Mouse (Mus musculus) skeletal muscle tissue, adult 2 months (tissue): ENCODE measurements around the gene Ate1.
"Not testable (repeated sequence)": the region's sequence is repeated elsewhere in the genome, so short reads cannot be mapped to it uniquely, and the experiment has no call there.

Source experiments
- DNase-seq: peaks from one replicate; pipeline ENCODE4 v3.0.0-alpha.2; 2012; ENCODE audit warnings: low read depth, low spot score

Ate1 gene

DNA sequence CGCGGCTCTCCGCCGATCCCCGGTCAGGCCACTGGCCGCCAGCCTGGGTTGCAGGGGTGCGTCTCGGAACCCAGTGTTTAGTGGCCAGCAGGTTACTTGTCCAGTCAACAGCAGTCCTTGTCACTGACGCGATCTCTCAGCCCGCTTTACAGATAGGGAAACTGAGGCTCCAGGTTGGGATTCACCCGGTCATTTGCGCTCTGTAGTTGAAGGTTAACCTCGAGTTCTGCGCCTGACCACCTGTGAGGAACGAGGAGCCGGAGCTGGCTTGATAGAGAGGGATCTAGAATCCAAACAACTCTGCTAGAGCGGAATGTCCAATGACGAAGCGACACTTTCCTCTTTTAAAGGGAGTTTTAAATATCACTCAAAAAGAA, at the start of gene Ate1:
TSS of gene Ate1 (minus strand) at position 321 of the 377 bp plus-strand sequence.
- no peak for DNase-seq

DNA sequence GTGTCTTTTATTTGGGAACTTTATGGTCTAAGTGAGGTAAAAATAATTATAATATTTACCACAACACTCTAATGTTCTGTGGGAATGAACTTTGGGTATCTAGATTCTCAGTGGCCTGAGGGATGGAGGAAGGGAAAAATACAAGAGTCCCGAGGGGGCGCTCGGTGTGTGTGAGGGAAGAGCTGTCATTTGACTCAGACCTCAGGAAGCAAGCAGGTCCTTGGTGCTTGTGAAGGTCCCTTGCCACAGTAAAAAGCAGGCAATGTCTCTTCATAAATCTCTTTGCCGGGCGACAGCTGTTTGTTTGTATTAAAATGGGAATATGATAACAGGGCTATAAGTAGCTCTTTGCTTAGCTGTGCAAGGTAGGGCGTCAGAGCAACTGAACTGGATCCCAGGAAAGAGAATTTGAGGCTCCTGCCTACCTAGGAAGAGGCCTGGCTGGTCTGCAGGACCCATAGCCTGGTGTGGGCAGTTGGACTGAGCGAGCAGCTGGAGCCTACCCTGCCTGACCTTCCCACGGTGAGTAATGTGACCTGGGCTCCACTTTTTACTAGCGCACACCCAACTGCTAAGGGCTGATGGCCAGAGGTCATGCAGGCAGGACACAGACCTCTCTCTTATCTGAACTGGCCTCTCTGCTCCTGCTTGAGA, 48.7 kb upstream of the Ate1 start:
- DNase-seq: peak; percentile 92

DNA sequence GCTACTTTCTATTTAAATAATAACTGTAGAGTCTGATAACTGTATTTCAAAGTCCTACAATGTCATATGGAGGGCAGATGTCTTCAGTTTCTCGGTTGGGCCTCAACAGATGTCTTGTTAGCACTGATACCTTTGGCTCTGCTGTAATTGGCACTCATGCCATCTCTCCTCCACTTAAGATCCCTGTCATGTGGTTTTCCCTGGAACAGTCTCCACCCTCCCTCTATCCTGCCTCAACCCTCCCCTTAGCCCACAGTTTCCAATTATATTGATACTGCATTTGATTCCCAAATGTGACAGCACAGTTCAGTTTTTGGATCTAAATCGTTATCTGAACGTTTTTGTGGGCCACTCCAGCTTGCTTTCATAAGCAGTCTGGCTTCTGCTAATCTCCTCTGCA, 44.4 kb upstream of the Ate1 start:
- peak; percentile 70 for DNase-seq

DNA sequence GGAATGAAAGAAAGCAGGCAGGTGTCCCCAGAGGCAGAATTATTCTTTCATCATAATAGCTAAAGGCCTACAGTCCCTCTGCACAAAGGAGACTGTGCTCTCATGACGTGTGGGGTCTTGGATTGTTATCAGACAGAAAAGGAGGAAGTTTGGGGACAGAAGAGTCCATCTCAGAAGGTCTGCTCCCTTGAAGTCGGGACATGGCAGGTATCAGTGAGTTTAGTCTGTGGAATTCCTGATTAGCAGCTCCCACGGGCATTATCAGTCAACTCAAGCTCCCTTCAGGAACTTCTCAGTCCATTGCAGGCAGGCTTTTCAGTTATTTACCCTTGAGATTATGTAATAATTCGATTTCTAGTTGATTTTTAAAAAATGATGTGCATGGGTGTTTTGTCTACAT, 43.7 kb upstream of the Ate1 start:
- DNase-seq: no peak

DNA sequence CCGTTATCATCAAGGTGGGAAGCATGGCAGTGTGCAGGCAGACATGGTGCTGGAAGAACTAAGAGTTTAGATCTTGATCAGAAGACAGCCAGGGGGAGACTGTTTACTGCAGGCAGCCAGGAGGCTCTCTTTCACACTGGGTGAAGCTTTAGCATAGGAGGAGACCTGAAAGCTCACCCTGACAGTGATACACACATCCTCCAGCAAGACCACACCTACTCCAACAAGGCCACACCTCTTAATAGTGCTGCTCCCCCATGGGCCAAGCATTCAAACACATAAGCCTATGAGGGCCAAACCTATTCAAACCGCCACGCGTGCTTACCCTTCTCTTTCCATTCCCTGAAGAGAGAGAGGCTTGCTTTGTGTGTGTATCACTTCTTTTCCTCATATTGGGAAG, 43.1 kb upstream of the Ate1 start:
- no peak for DNase-seq

DNA sequence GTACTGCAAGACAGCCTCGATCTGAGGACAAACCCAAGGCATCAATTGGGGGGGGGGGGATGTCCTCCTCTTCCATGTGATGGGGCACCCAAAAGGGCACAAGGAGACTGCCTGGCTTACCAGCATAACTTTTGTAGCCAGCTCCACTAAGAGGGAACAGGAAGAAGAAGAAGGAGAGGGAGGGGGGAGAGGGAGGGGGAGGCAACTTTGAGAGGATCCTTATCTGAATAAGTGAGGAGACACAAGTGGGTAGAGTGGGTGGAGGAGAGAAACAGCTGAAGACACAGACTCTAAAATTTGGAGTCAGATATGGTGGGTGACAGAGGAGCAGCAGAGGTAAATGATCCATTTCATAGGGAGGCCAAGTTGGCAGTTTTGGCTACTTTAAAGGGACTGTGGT, 40.8 kb upstream of the Ate1 start:
- no peak for DNase-seq

DNA sequence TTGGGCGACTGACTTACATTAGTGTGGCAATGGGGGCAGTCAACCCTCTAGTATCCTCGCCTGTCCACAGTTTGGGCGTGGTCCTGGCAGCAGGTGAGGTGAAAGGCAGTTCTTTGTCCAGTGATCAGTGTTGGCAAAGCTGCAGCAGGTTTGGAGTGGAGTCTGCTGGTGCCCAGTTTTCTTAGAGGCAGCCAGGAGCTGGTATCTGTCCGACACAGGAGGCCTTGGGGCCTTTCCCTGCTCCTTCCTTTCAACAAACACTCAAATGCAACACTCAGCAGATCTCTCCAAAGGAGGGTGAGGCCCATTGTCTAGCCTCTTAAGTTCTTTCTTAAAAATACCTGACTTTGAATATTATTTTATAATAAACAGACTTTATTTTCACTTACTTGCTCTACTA, 38.4 kb upstream of the Ate1 start:
- DNase-seq: no peak

DNA sequence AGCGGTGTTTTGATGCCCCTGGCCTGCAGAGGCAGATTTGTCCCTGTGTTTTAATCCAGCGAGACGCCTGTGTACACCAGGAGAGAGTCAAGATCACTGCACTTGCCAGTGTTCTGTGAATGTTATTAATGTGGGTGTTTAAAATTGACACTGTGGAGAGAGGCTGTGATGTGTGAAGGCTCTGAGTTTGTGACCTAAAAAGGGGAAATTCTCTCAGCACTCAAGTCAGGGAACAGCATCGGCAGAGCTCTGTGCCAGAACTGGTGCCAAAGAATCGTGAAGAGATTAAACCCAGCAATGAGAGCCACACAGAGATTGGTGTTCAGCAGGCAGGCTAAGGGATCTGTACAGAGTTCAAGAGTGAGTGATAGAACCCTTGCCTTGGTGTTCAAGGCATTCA, 35.4 kb upstream of the Ate1 start:
- DNase-seq: peak; percentile 45

DNA sequence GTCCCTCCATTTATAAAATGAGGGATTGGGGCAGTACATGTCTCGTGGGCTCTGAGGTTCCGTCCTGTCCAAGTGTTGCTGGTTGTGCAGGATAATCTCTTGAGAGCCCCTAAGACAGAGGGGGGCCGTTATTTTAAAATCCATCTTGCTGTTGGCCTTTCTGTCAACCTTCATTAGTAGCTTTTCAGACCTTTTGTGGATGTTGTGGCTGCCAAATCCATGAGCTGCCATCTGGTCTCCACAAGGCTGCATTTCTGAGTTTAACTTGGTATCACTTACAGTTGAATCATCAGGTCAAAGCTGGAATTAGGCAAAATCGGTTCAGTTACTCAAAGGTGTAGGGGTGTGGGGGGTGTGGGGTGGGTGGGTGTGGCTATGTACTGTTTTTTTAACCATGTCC, 33.2 kb upstream of the Ate1 start:
- no peak for DNase-seq

DNA sequence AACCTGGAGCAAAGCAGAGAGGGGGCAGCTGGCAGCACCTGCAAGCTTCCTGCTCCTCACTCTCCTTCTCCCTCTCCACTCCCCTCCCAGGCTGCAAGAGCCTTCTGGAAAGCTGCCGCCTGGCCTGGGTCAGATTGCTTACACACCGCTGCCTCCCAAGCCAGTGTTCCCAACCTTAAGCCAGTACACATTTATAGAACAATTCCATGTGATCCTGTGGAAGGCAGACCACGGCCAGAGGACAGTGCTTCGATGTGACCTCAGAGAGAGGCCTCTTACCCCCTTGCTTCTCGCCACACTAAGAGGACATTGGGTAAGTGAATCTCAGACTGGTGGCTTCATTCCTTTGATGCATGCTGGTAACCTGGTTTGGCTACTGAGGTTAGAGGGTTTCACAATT, 32.6 kb upstream of the Ate1 start:
- DNase-seq: peak; percentile 93

DNA sequence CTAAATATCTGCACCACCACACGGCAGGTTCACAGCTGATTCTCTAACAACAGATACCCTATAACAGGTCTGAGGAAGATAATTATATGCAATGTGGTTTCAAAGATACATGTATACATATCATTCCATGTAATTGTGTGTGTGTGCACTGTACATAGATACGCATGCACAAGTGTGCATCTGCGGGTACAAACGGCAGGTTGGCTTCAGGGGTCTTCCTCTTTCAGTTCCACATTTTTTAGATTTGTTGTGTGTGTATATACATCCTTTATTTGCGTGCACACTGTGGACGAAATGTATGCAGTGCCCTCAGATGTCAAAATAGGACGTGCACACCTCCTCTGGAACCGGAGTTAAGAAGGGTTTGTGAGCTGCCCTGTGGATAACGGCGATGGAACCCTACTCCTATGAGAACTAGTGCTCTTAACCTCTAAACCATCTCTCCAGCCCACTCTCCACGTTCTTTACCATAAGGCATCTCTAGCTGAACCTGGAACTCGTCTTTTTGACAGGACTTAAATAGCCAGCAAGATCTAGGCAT, 27.5 kb upstream of the Ate1 start:
- no peak for DNase-seq

DNA sequence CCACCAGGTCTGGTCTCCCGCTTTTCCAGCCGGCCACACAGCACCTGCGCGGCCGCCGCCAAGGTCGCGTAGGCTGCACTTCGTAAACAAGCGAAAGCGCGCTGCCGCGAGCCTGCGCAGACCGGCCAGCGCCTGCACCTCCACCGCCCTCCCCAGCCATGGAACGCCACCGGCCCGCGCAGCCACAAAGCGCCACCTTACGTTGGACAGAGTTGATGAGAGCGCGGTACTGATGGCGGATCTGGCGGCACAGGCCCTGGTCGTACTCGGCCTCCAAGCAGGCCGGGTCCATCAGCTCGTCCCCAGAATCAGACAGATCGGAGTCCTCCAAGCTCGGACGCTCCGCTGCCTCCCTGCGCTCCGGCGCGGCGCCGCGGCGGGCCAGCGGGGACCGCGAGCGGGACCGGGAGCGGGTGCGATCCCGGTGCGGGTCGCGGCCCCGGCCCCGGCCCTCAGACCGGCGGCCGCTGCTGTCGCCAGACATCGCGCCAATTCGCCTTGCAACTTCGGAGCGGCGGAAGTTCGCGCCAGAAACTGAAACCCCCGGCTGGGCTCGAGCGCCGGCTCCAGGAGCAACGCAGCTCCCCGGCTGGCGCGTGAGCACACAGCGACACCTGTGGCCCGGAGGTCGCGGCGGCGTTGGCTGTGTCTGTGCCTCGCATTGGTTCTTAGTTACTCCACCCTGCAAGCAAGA, 26.8 kb upstream of the Ate1 start:
- peak; percentile 87 for DNase-seq

DNA sequence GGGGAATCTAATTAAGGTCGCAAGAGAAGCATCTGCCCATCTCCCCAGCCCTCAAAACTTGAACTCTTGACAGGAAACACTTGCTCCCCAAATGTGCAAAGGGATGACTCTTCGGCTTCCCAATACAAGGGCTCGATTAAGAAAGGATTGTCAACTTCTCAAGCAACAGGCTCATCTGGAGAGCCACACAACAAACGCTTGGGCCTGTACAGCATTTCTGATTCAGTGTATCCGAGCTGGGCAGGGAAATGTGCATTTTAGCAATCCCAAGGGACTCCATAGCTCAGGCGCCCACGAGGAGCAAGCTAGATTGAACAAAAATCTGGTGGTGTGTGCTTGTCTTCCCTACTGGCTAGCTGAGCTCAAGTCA, 26.2 kb upstream of the Ate1 start:
- DNase-seq: no peak

DNA sequence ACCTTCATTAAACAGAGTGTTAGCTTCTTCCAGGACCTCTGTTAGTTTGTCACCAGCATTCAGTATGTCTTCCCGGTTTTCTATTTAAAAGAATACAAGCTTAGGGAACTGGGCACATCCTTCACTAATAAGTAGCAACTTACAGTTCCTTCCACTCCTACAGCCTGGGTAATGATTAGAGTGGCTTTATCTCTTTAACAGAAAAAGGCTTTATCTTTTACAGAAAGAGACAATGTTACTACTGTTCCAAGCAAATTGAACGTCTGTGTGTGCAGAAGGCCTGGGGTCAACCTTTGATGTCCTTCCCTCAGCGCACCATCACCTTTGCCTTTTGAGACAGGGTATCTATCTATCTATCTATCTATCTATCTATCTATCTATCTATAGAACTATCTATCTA, 25.7 kb upstream of the Ate1 start:
- DNase-seq: no peak

DNA sequence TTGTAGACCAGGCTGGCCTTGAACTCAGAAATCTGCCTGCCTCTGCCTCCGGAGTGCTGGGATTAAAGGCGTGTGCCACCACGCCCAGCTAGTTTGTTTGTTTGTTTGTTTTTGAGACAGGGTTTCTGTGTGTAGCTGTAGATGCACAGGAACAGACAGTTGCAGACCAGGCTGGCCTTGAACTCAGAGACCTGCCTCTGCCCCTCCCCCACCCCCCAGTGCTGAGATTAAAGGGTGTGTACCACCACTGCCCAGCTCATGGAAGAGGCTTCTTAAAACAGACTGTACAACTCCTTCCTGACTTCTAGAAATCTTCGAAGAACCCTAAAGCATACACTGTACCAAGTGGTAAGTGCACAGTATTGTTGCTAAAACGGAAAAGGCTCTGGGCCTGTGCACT, 25.2 kb upstream of the Ate1 start:
- DNase-seq: no peak

DNA sequence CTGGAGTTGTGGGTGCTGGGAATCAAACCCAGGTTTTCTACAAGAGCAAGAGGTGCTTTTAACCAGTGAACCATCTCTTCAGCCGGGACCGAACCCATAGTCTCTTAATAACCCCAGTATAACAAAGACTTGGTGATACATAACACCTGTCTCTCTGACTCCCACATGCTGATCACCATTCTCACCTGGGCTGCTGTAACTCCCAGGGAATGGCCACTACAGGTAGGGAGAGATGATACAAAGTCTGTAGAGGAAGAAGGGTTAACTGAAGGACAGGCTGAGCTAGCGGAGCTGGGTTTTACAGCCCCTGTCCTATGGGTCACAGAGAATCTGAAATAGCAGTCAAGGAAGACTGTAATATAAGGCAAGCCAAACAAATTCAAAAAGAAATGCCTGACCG, 23.0 kb upstream of the Ate1 start:
- no peak for DNase-seq

DNA sequence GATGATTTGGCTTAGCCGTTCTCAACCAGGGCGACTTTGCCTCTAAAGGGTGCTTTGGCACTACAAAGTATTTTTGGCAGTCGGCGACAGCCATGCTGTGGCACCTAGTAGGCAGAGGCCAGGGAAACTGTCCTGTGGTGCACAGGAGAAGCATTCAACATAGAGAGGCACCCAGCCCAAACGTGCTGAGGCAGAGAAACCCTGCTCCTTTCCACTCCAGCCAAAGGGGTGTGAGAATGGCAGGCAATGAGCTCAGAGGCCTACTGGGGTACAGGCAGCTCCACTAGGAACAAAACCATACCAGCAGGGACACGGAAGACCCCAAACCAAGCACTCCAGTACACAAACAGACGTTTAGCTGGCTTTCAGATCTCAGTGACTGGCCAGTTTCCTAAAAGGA, 20.0 kb upstream of the Ate1 start:
- DNase-seq: no peak

DNA sequence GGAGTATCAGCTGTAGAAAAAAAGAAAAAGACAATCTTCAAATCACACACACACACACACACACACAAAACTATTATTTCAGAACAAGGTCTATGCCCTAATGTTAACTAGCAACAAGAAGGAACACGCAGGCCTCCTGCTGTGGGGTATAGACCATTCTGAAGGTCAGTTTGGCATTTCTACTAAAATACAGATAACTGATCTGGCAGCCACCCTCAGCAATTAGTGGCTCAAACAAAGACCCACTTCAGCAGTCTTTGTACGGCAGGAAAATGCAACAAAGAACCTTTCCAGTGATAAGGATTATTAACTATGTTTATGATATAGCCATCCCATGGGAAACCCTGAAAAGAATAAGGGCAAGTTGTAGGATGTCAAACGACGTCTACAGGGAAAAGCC, 16.9 kb upstream of the Ate1 start:
- no peak for DNase-seq

DNA sequence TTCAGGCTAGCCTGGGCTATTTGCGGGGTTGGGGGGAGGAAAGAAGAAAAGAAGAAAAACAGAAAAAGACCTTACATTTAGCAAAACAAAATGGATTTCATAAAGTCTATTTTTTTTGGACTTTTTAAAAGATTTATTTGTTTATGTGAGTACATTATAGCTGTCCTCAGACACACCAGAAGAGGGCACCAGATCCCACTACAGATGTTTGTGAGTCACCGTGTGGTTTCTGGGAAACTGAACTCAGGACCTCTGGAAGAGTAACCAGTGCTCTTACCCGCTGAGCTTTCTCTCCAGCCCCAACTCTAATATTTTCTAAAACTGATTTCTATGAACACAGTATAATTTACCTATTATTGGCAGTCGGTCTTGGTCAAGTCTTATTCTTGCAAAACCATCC, 15.0 kb upstream of the Ate1 start:
- DNase-seq: no peak

DNA sequence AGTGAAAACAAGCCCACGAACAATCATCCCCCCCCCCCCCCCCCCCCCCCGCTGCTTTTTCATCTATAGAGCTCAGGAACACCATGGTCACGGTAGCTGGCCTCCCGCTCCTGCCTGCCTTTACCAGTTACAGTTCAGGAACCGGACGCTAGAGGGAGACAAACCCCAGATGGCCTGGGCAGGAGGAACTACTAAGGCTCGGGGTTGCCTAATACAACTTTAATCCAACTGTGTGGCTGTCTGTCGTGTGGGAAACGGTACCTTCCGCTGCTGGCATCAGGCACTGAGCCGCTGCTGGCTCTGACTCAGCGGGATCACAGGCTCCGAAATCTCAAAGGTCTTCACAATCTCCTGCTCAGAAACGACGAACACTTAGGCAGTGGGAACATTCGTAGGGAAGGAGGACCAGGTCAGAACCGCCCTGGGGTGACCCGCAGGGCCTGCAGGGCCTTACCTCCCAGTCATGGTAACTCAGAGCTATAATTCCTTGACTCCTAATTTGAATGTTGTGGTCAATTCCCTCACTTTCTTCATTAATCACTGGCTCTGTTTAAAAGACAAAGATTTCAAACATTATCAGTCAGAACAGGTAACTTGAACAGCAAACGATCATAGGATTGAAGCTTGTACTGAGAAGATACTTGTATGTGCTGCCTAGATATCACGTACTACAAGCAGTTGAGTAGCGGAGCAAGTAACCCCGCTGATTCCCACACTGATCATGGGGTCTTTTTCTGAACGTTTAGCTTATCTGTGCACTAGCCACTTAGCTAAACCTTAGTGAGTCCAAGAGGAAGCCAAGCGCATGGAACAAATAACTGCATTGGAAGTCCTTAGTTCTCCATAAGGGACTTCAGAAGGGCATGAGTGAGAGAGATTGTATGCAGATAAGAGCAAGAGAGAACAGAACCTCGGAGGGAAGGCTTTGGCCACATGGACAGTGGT, 13.4 kb upstream of the Ate1 start:
- DNase-seq: peak; percentile 82

DNA sequence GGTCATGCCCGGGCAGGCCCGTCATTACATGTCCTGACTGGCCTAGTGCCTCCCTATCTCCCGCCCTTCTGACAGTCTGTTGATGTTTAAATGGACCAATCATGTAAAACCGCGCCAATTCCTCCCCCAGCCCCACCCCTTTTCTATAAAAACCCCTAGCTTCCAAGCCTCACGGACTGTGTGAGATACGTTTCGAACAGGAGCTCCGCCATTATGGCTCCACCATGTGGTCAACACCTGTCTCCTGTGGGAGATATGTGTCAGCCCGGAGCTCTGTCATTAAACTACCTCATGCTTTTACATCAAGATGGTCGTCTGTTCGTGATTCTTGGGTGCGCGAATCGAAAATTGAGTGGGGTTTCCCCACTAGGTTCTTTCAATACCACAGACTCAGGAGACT, 11.0 kb upstream of the Ate1 start:
- not testable (repeated sequence) for DNase-seq

DNA sequence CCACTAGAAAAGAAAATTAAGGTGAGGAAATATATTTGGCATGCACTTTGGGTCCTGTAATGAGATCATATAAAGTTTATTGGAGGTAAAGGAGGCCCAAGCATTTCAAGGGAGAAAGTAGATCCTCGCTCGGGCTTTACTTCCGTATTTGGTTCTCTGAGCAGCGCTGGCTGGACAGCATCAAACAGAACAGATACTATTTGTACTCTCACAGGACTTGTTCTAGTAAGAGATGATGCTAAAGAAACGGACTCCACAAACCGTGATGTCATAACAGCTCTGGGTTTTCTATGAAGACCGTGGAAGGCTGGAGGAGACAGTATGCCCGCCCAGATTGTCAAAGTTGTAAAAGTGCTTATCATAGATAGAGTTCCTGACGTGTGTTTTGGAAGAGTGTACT, 7.1 kb upstream of the Ate1 start:
- no peak for DNase-seq
